Mouse (Mus musculus) MEL (cell line): Measurements from ENCODE around the gene Syne4. TPM values are rescaled to one million over a fixed set of nuclear protein-coding genes. Genes with fewer than 3 reads are reported as not detected.

Source experiments
- DNase-seq: peaks from one replicate; pipeline ENCODE4 v3.0.0; 2011; ENCODE audit warnings: low read depth, low spot score
- H3K27ac ChIP-seq: 2 replicates; pipeline ENCODE4 v1.5.1; 2012; ENCODE audit warnings: low read depth, mild to moderate bottlenecking, control low read depth, low read length, moderate library complexity; ENCODE audit not compliant: control insufficient read depth
- H3K27me3 ChIP-seq, 2 experiments: fragments of 150-350 bp in 1 of 2; sonication (generic) in 1 of 2; 2 replicates each; pipeline ENCODE4 v1.6.1; 2012; ENCODE audit warnings: low read length in 2 of 2, mild to moderate bottlenecking in 2 of 2, improper control_type of control experiment in 1 of 2, moderate library complexity in 1 of 2; ENCODE audit not compliant: insufficient read depth in 2 of 2, control insufficient read depth in 1 of 2
- H3K36me3 ChIP-seq, 2 experiments: 2 replicates each; pipeline ENCODE4 v1.6.1; 2012 to 2014; ENCODE audit warnings: low read length in 2 of 2, improper control_type of control experiment in 1 of 2, inconsistent platforms in 1 of 2, mild to moderate bottlenecking in 1 of 2; ENCODE audit not compliant: insufficient read depth in 2 of 2, control insufficient read depth in 1 of 2
- H3K4me1 ChIP-seq, 2 experiments: fragments of 150-350 bp in 1 of 2; sonication (generic) in 1 of 2; 2 replicates each; pipeline ENCODE4 v1.6.1; 2012; ENCODE audit warnings: low read length in 2 of 2, improper control_type of control experiment in 1 of 2, mild to moderate bottlenecking in 1 of 2; ENCODE audit not compliant: insufficient read depth in 2 of 2, control insufficient read depth in 1 of 2
- H3K4me3 ChIP-seq, 2 experiments: fragments of 150-350 bp in 1 of 2; sonication (generic) in 1 of 2; 2 replicates each; pipeline ENCODE4 v1.5.1; 2012; ENCODE audit warnings: low read depth in 2 of 2, low read length in 2 of 2, mild to moderate bottlenecking in 2 of 2, moderate library complexity in 2 of 2, control low read depth in 1 of 2, improper control_type of control experiment in 1 of 2; ENCODE audit not compliant: control insufficient read depth in 1 of 2, insufficient read depth in 1 of 2
- H3K79me2 ChIP-seq: 2 replicates; pipeline ENCODE4 v1.6.1; 2012; ENCODE audit warnings: mild to moderate bottlenecking, low read length, moderate library complexity; ENCODE audit not compliant: control insufficient read depth, poor library complexity, insufficient read depth
- H3K9ac ChIP-seq: 2 replicates; pipeline ENCODE4 v1.6.1; 2012; ENCODE audit warnings: low read depth, mild to moderate bottlenecking, control low read depth, low read length, moderate library complexity; ENCODE audit not compliant: control insufficient read depth, poor library complexity, severe bottlenecking
- H3K9me3 ChIP-seq: fragments of 150-350 bp; sonication (generic); replicated peaks from 2 replicates; pipeline ENCODE4 v1.6.1; 2012; ENCODE audit warnings: mild to moderate bottlenecking, low read length, improper control_type of control experiment, moderate library complexity; ENCODE audit not compliant: insufficient read depth
- BHLHE40 ChIP-seq: IDR thresholded peaks from 2 replicates; pipeline ENCODE4 v1.6.1; 2012; ENCODE audit warnings: low read depth, mild to moderate bottlenecking, inconsistent platforms, low read length, improper control_type of control experiment, borderline replicate concordance
- CHD2 ChIP-seq: IDR thresholded peaks from 2 replicates; pipeline ENCODE4 v1.6.1; 2011; ENCODE audit warnings: low read length, improper control_type of control experiment
- CTCF ChIP-seq, 3 experiments: IDR thresholded peaks in 2 of 3; conservative IDR thresholded peaks in 1 of 3; 2 replicates each; pipeline ENCODE4 v1.5.1; 2011 to 2012; ENCODE audit warnings: low read length in 3 of 3, low read depth in 2 of 3, mild to moderate bottlenecking in 2 of 3, improper control_type of control experiment in 1 of 3, inconsistent platforms in 1 of 3, mixed read lengths in 1 of 3, moderate library complexity in 1 of 3; ENCODE audit not compliant: control insufficient read depth in 1 of 3, insufficient read depth in 1 of 3, poor library complexity in 1 of 3, severe bottlenecking in 1 of 3
- ELF1 ChIP-seq: IDR thresholded peaks from 2 replicates; pipeline ENCODE4 v1.6.1; 2014; ENCODE audit warnings: low read depth, mild to moderate bottlenecking, inconsistent platforms, low read length, improper control_type of control experiment, moderate library complexity
- GATA1 ChIP-seq: IDR thresholded peaks from 2 replicates; pipeline ENCODE4 v1.6.1; 2011; ENCODE audit warnings: low read depth, low read length, improper control_type of control experiment
- HCFC1 ChIP-seq: IDR thresholded peaks from 2 replicates; pipeline ENCODE4 v1.6.1; 2012; ENCODE audit warnings: low read depth, mild to moderate bottlenecking, inconsistent platforms, low read length, improper control_type of control experiment, moderate library complexity
- MAZ ChIP-seq: IDR thresholded peaks from 2 replicates; pipeline ENCODE4 v1.6.1; 2012; ENCODE audit warnings: low read depth, mild to moderate bottlenecking, inconsistent platforms, low read length, improper control_type of control experiment
- MEF2A ChIP-seq: IDR thresholded peaks from 2 replicates; pipeline ENCODE4 v1.6.1; 2014; ENCODE audit warnings: low read depth, mild to moderate bottlenecking, inconsistent platforms, low read length, improper control_type of control experiment; ENCODE audit not compliant: poor library complexity, insufficient replicate concordance, severe bottlenecking; ENCODE audit errors: extremely low read depth
- MXI1 ChIP-seq: IDR thresholded peaks from 2 replicates; pipeline ENCODE4 v1.6.1; 2011; ENCODE audit warnings: mild to moderate bottlenecking, low read depth, low read length, improper control_type of control experiment
- MYC ChIP-seq: IDR thresholded peaks from 2 replicates; pipeline ENCODE4 v1.6.1; 2011; ENCODE audit warnings: low read depth, mild to moderate bottlenecking, low read length, improper control_type of control experiment, moderate library complexity
- NELFE ChIP-seq: IDR thresholded peaks from 2 replicates; pipeline ENCODE4 v1.6.1; 2011; ENCODE audit warnings: low read depth, low read length, improper control_type of control experiment
- NRF1 ChIP-seq: IDR thresholded peaks from 2 replicates; pipeline ENCODE4 v1.6.1; 2014; ENCODE audit warnings: low read depth, mild to moderate bottlenecking, inconsistent platforms, low read length, improper control_type of control experiment, moderate library complexity; ENCODE audit not compliant: poor library complexity, insufficient read depth, severe bottlenecking
- POLR2A ChIP-seq, 2 experiments: IDR thresholded peaks; 2 replicates each; pipeline ENCODE4 v1.6.1; 2011 to 2012; ENCODE audit warnings: low read length in 2 of 2, mild to moderate bottlenecking in 2 of 2, control low read depth in 1 of 2, improper control_type of control experiment in 1 of 2, low read depth in 1 of 2, moderate library complexity in 1 of 2; ENCODE audit not compliant: control insufficient read depth in 1 of 2, insufficient read depth in 1 of 2, poor library complexity in 1 of 2
- POLR2AphosphoS5 ChIP-seq: IDR thresholded peaks from 2 replicates; pipeline ENCODE4 v1.6.1; 2012; ENCODE audit warnings: low read depth, borderline replicate concordance, mild to moderate bottlenecking, inconsistent platforms, low read length, moderate library complexity, mixed read lengths
- RAD21 ChIP-seq: IDR thresholded peaks from 2 replicates; pipeline ENCODE4 v1.6.1; 2011; ENCODE audit warnings: mild to moderate bottlenecking, low read depth, low read length, improper control_type of control experiment
- SIN3A ChIP-seq: IDR thresholded peaks from 2 replicates; pipeline ENCODE4 v1.6.1; 2012; ENCODE audit warnings: low read length, improper control_type of control experiment, inconsistent platforms
- SMC3 ChIP-seq: IDR thresholded peaks from 2 replicates; pipeline ENCODE4 v1.6.1; 2011; ENCODE audit warnings: low read depth, low read length, improper control_type of control experiment
- TCF12 ChIP-seq: IDR thresholded peaks from 2 replicates; pipeline ENCODE4 v1.6.1; 2014; ENCODE audit warnings: low read depth, mild to moderate bottlenecking, inconsistent platforms, low read length, improper control_type of control experiment, moderate library complexity
- UBTF ChIP-seq: IDR thresholded peaks from 2 replicates; pipeline ENCODE4 v1.6.1; 2012; ENCODE audit warnings: low read depth, mild to moderate bottlenecking, inconsistent platforms, low read length, improper control_type of control experiment, moderate library complexity, borderline replicate concordance; ENCODE audit not compliant: insufficient read depth
- ZC3H11A ChIP-seq: IDR thresholded peaks from 2 replicates; pipeline ENCODE4 v1.6.1; 2012; ENCODE audit warnings: low read depth, mild to moderate bottlenecking, inconsistent platforms, low read length, improper control_type of control experiment
- ZNF384 ChIP-seq: IDR thresholded peaks from 2 replicates; pipeline ENCODE4 v1.6.1; 2012; ENCODE audit warnings: low read depth, mild to moderate bottlenecking, inconsistent platforms, low read length, improper control_type of control experiment
- polyA plus RNA-seq, 2 experiments: library from polyadenylated mRNA; stranded (reverse) in 1 of 2; unstranded in 1 of 2; fragments of >175 nt in 1 of 2; fragments of >200 nt in 1 of 2; gene quantifications; 2 replicates each; pipeline versions ENCODE4 v1.2.1 to v1.2.4; 2012; ENCODE audit warnings: low replicate concordance in 2 of 2, low read depth in 1 of 2; ENCODE audit not compliant: insufficient read length in 2 of 2, insufficient read depth in 1 of 2, missing spikeins in 1 of 2
- total RNA-seq: library from RNA; depleted of rRNA; stranded (reverse); fragments of 300-350 nt; gene quantifications from 2 replicates; pipeline ENCODE4 v1.2.3, GENCODE M21; 2012

The Syne4 gene
- total and polyA plus RNA-seq, 3 experiments, result 0.31 to 0.82 TPM; not detected in 1

- H3K27ac ChIP-seq, result no peak overlapping the region
- peaks cover 4 to 19% of the 10 kb centered on the region in 2 experiments; a peak in 3 of 4 replicates for H3K4me1 ChIP-seq
- H3K9ac ChIP-seq, result no peak overlapping the region
- H3K27me3 ChIP-seq, result no peaks in the 10 kb centered on the region
- no peak for TF ChIP-seq ZNF384
- no peak for TF ChIP-seq MEF2A
- no peak for TF ChIP-seq CHD2
- TF ChIP-seq ELF1, result no peak
- TF ChIP-seq HCFC1, result no peak
- peak; percentile 87 to 94 (median 91) for TF ChIP-seq CTCF (IDR thresholded peaks at IDR 0.05 in 2 of 3, conservative IDR thresholded peaks at IDR 0.05 in 1 of 3; ENCODE audit: control insufficient read depth in 1 of 3, insufficient read depth in 1 of 3, low read depth in 2 of 3, low read length in 3 of 3, poor library complexity in 1 of 3, severe bottlenecking in 1 of 3)
- TF ChIP-seq RAD21, result peak; percentile 79
- TF ChIP-seq GATA1, result no peak
- peak; percentile 84 for TF ChIP-seq SMC3
- TF ChIP-seq NELFE, result no peak
- no peak for TF ChIP-seq UBTF
- TF ChIP-seq MAZ, result 0 out of 2 replicates have a peak, but pooled peaks have one; percentile 54
- TF ChIP-seq POLR2AphosphoS5, result no peak
- TF ChIP-seq ZC3H11A, result peak; percentile 55
- TF ChIP-seq SIN3A, result peak; percentile 36; the same call in 1 of the 2 replicates
- TF ChIP-seq NRF1, result peak; percentile 38; the same call in 1 of the 2 replicates
- no peak for TF ChIP-seq POLR2A (IDR thresholded peaks at IDR 0.05; ENCODE audit: control insufficient read depth in 1 of 2, insufficient read depth in 1 of 2, low read depth in 1 of 2, low read length in 2 of 2, poor library complexity in 1 of 2)
- 0 out of 2 replicates have a peak, but pooled peaks have one; percentile 26 for TF ChIP-seq MYC
- 0 out of 2 replicates have a peak, but pooled peaks have one; percentile 36 for TF ChIP-seq BHLHE40
- no peak for TF ChIP-seq MXI1
- TF ChIP-seq TCF12, result no peak
- no peaks in the 10 kb centered on the region for H3K79me2 ChIP-seq
- H3K36me3 ChIP-seq, result peaks cover 0 to 11% of the 10 kb centered on the region in 2 experiments; a peak in 2 of 4 replicates
- H3K9me3 ChIP-seq, result no peaks in the 10 kb centered on the region
- DNase-seq, result peak; percentile 91
- H3K4me3 ChIP-seq, result no peak overlapping the region
Measured at GRCm38 (mm10) chr7:30336384-30336783, 21.8 kb downstream of the Syne4 start.
